Mouse (Mus musculus): ENCODE measurements around the gene Macrod2. TPM values are rescaled to one million over a fixed set of nuclear protein-coding genes. Genes with fewer than 3 reads are reported as not detected.

The Macrod2 gene
- polyA plus RNA-seq, 1 experiment from 2014 or later: 25.7 TPM

GRCm38 (mm10) chr2:140615451-140615850 lies 220.3 kb downstream of the Macrod2 start:
- Histone ChIP-seq H3K4me1 (replicated peaks; ENCODE audit: control insufficient read depth, insufficient read depth, low read length) (no peaks in the 10 kb centered on the region), H3K4me3 (ENCODE audit: low read depth, low read length) (no peak overlapping the region), H3K9ac (ENCODE audit: low read depth, low read length) (no peak overlapping the region), H3K27ac (ENCODE audit: low read depth, low read length) (no peak overlapping the region), H3K4me2 (replicated peaks; ENCODE audit: low read depth) (no peak overlapping the region), H3K27me3 (replicated peaks; ENCODE audit: control insufficient read depth, insufficient read depth, low read length) (no peaks in the 10 kb centered on the region), H3K9me3 (ENCODE audit: control insufficient read depth) (no peaks in the 10 kb centered on the region), H3K36me3 (ENCODE audit: control insufficient read depth, insufficient read depth) (no peaks in the 10 kb centered on the region)
- WGBS: 76% methylated on average over 2 of the region's 2 CpGs
- no peak for ATAC-seq
- no peak for TF ChIP-seq CTCF (IDR thresholded peaks at IDR 0.05; ENCODE audit: low read depth)

- H3K27me3 ChIP-seq (replicated peaks; ENCODE audit: control insufficient read depth, insufficient read depth, low read length): no peaks in the 10 kb centered on the region
- H3K4me2 ChIP-seq (replicated peaks; ENCODE audit: low read depth): no peak overlapping the region
- H3K4me3 ChIP-seq (ENCODE audit: low read depth, low read length): no peak overlapping the region
- H3K27ac ChIP-seq (ENCODE audit: low read depth, low read length): no peak overlapping the region
- H3K9me3 ChIP-seq (ENCODE audit: control insufficient read depth): no peaks in the 10 kb centered on the region
- no peak overlapping the region for H3K9ac ChIP-seq (ENCODE audit: low read depth, low read length)
- H3K36me3 ChIP-seq (ENCODE audit: control insufficient read depth, insufficient read depth): no peaks in the 10 kb centered on the region
- TF ChIP-seq CTCF (IDR thresholded peaks at IDR 0.05; ENCODE audit: low read depth): no peak
- no peak for ATAC-seq
- WGBS: 63% methylated on average over 2 of the region's 2 CpGs
- H3K4me1 ChIP-seq (replicated peaks; ENCODE audit: control insufficient read depth, insufficient read depth, low read length): no peaks in the 10 kb centered on the region
Measured at GRCm38 (mm10) chr2:140621730-140622337, 226.7 kb downstream of the Macrod2 start.

GRCm38 (mm10) chr2:140653481-140653880 lies 258.4 kb downstream of the Macrod2 start:
- H3K9ac ChIP-seq (ENCODE audit: low read depth, low read length): no peak overlapping the region
- H3K4me3 ChIP-seq (ENCODE audit: low read depth, low read length): no peak overlapping the region
- H3K9me3 ChIP-seq (ENCODE audit: control insufficient read depth): no peaks in the 10 kb centered on the region
- no peak overlapping the region for H3K4me2 ChIP-seq (replicated peaks; ENCODE audit: low read depth)
- no peaks in the 10 kb centered on the region for H3K4me1 ChIP-seq (replicated peaks; ENCODE audit: control insufficient read depth, insufficient read depth, low read length)
- no peaks in the 10 kb centered on the region for H3K27me3 ChIP-seq (replicated peaks; ENCODE audit: control insufficient read depth, insufficient read depth, low read length)
- TF ChIP-seq CTCF (IDR thresholded peaks at IDR 0.05; ENCODE audit: low read depth): no peak
- no peak for ATAC-seq
- H3K36me3 ChIP-seq (ENCODE audit: control insufficient read depth, insufficient read depth): no peaks in the 10 kb centered on the region; the same call in 1 of the 2 replicates
- no peak overlapping the region for H3K27ac ChIP-seq (ENCODE audit: low read depth, low read length)

- no peak overlapping the region for H3K4me3 ChIP-seq (ENCODE audit: low read depth, low read length)
- 85% methylated on average over 2 of the region's 2 CpGs for WGBS
- no peak overlapping the region for H3K27ac ChIP-seq (ENCODE audit: low read depth, low read length)
- no peak overlapping the region for H3K9ac ChIP-seq (ENCODE audit: low read depth, low read length)
- H3K9me3 ChIP-seq (ENCODE audit: control insufficient read depth): no peaks in the 10 kb centered on the region
- H3K4me2 ChIP-seq (replicated peaks; ENCODE audit: low read depth): no peak overlapping the region
- ATAC-seq: no peak
- TF ChIP-seq CTCF (IDR thresholded peaks at IDR 0.05; ENCODE audit: low read depth): no peak
- H3K4me1 ChIP-seq (replicated peaks; ENCODE audit: control insufficient read depth, insufficient read depth, low read length): no peaks in the 10 kb centered on the region
- H3K27me3 ChIP-seq (replicated peaks; ENCODE audit: control insufficient read depth, insufficient read depth, low read length): no peaks in the 10 kb centered on the region
- H3K36me3 ChIP-seq (ENCODE audit: control insufficient read depth, insufficient read depth): peaks cover 3% of the 10 kb centered on the region; the same call in 1 of the 2 replicates
Measured at GRCm38 (mm10) chr2:140653978-140654377, 258.9 kb downstream of the Macrod2 start.

- TF ChIP-seq CTCF (IDR thresholded peaks at IDR 0.05; ENCODE audit: low read depth): no peak
- no peaks in the 10 kb centered on the region for H3K9me3 ChIP-seq (ENCODE audit: control insufficient read depth)
- no peaks in the 10 kb centered on the region for H3K27me3 ChIP-seq (replicated peaks; ENCODE audit: control insufficient read depth, insufficient read depth, low read length)
- no peak overlapping the region for H3K4me2 ChIP-seq (replicated peaks; ENCODE audit: low read depth)
- H3K9ac ChIP-seq (ENCODE audit: low read depth, low read length): no peak overlapping the region
- no peak overlapping the region for H3K4me3 ChIP-seq (ENCODE audit: low read depth, low read length)
- H3K36me3 ChIP-seq (ENCODE audit: control insufficient read depth, insufficient read depth): peaks cover 26% of the 10 kb centered on the region
- H3K27ac ChIP-seq (ENCODE audit: low read depth, low read length): no peak overlapping the region
- ATAC-seq: no peak
- 85% methylated on average over 5 of the region's 5 CpGs for WGBS
- peaks cover 4% of the 10 kb centered on the region; the same call in 1 of the 2 replicates for H3K4me1 ChIP-seq (replicated peaks; ENCODE audit: control insufficient read depth, insufficient read depth, low read length)
Measured at GRCm38 (mm10) chr2:140662673-140663072, 267.6 kb downstream of the Macrod2 start.

- ATAC-seq: no peak
- H3K4me2 ChIP-seq (replicated peaks; ENCODE audit: low read depth): no peak overlapping the region
- no peak overlapping the region for H3K27ac ChIP-seq (ENCODE audit: low read depth, low read length)
- no peak overlapping the region for H3K9ac ChIP-seq (ENCODE audit: low read depth, low read length)
- no peak for TF ChIP-seq CTCF (IDR thresholded peaks at IDR 0.05; ENCODE audit: low read depth)
- H3K4me3 ChIP-seq (ENCODE audit: low read depth, low read length): no peak overlapping the region
- 94% methylated on average over 4 of the region's 4 CpGs for WGBS
- peaks cover 22% of the 10 kb centered on the region for H3K36me3 ChIP-seq (ENCODE audit: control insufficient read depth, insufficient read depth)
- peaks cover 4% of the 10 kb centered on the region; the same call in 1 of the 2 replicates for H3K4me1 ChIP-seq (replicated peaks; ENCODE audit: control insufficient read depth, insufficient read depth, low read length)
- no peaks in the 10 kb centered on the region for H3K27me3 ChIP-seq (replicated peaks; ENCODE audit: control insufficient read depth, insufficient read depth, low read length)
- H3K9me3 ChIP-seq (ENCODE audit: control insufficient read depth): no peaks in the 10 kb centered on the region
Measured at GRCm38 (mm10) chr2:140664381-140664780, 269.3 kb downstream of the Macrod2 start.

Data from intestine, postnatal 0 days (tissue).